Mouse (Mus musculus) ovary, postnatal 14 days (tissue): ENCODE measurements around the gene Akr1a1.
"Not testable (repeated sequence)": the region's sequence is repeated elsewhere in the genome, so short reads cannot be mapped to it uniquely, and the experiment has no call there.

ENCODE experiments used
- DNase-seq: peaks from one replicate; pipeline ENCODE4 v3.0.0; 2022; ENCODE audit warnings: low spot score

Akr1a1 gene

GRCm38 (mm10) chr4:116650924-116651796, at the start of gene Akr1a1:
Gene Akr1a1, minus strand, starts transcription at chr4:116651680.
- DNase-seq = peak; percentile 84

DNA sequence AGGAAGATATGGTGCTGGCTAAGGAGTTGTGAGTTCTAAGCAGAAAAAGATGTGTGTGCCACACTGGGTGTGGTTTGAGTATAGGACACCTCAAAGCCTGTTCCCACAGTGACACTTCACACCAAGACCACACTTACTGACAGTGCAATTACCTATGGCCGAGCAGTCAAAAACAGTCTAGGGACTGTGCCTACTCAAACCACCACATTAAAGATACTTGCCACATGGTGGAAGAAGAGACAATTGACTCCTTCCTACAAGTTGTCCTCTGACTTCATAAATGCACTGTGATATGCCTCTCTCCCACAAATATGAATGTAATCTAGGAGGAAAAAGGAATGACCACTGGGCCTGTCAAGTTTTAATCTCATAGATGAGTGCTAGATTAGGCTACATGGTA, 49.5 kb upstream of the Akr1a1 start:
- DNase-seq = no peak

GRCm38 (mm10) chr4:116698693-116699342, 47.3 kb upstream of the Akr1a1 start:
- no peak for DNase-seq

DNA sequence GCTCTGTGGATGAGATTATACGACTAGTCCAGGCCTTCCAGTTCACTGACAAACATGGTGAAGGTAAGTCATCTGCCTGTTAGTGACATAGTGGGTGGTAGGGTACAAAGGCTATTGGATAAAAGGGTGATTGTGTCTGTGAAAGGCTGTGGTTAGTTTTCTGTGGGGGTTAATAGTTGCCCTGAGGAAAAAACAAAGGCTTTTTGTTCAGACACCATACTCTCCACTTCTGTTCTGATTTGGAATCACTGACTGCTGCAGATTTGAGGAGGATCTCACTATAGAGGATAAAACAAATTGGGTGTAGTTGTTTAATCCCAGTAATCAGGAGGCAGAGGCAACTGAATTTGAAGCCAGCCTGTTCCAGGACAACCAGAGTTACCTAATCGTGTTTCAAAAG, 42.3 kb upstream of the Akr1a1 start:
- DNase-seq = no peak

GRCm38 (mm10) chr4:116692146-116692545, 40.7 kb upstream of the Akr1a1 start:
- DNase-seq = no peak

DNA sequence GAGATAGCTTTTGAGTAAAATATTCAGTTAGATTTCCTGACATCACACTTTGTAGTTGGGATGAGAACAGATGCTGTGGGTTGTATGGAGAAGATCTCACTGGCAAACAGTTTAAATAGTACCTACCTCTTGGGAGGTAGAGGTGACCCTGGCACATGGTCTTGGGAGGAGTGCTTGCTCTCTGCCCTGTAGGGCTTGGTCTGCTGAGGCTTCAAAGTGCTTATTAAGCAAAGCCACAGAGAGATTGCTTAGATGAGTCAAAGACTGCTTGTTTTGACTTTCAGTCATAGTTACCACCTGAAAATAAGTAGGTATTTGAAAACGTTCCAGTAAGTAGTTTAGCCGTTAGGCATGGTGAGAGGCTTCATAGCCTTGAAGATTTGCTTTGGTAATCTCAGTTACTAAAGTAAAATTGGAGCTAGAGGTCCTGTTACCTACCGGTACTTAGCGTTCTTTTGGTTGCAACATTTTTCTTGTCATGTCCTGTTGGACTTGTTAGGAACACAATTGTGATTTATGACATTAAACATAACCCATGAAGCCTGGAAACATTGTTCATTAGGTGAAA, 37.9 kb upstream of the Akr1a1 start:
- no peak for DNase-seq

- DNase-seq = no peak
Observed at GRCm38 (mm10) chr4:116687041-116687440, 35.6 kb upstream of the Akr1a1 start.

DNA sequence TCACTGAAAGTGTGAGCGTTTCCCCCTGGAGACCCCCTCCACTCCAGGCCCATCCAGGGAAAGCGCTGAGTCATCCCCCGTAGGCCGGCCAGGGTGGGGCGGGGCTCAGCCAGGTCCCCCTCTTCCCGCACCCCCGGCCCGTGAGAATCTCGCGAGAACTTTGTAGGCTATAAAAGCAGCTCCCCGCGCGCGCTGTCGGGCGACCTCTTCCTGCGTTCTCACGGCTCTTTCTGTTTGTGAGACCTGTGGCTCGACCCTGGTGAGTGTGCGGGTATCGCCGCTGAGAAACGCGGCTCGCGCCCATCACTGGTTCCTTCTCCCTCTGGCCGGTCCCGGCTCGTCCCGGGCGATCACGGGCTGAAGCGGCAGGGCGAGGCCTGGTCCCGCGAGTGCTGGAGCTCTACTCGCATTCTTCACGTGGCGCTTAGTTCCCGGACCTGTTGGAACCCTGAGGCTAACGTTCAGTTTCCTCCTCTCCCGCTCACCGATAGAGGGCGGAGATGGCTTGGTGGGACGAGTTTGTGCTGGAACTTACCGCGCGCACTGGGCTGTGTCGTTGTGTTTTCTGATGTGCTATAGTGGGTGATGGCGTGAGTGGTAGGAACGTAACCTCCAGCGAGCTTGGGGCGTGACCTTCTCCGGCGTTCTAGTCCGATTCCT, 34.1 kb upstream of the Akr1a1 start, which contains the start of gene Prdx1:
Gene Prdx1, plus strand, starts transcription at position 143 of the 660 bp plus-strand sequence.
- peak; percentile 99 for DNase-seq

GRCm38 (mm10) chr4:116684665-116685064, 33.2 kb upstream of the Akr1a1 start:
- DNase-seq = no peak

DNA sequence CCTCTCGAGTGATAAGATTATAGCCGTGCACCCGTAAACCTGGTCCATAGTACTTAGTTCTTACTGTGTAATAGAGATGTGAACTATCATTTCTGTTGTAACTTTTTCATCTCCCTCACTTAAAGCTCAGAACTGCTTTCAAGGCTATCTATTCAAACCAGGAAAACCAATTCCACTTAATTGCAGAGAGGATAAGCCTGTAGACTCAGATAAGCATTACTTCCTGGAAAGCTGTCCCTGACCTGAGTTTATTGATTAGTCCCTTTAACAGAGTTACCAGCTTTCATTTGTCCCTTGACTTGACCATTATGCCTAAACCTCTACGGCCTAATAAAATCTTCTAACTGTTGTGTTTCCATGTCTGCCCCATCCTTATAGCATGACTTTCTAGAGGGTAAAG, 32.5 kb upstream of the Akr1a1 start:
- DNase-seq = no peak

DNA sequence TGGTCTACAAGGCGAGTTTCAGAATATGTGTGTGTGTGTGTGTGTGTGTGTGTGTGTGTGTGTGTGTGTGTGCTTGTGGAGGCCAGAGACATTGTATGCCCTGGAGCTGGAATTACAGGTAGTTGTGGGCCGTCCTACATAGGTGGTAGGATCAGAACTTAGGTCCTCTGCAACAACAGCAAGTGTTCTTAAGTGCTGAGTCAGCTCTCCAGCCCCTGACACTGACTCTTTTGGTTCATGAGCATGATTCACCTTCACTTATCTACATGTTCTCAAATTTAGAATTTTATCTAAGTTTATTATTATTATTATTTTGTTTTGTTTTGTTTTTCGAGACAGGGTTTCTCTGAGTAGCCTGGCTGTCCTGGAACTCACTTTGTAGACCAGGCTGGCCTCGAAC, 29.0 kb upstream of the Akr1a1 start:
- DNase-seq = not testable (repeated sequence)

- DNase-seq = no peak
Observed at GRCm38 (mm10) chr4:116679141-116679540, 27.7 kb upstream of the Akr1a1 start.

- no peak for DNase-seq
Observed at GRCm38 (mm10) chr4:116677808-116678207, 26.3 kb upstream of the Akr1a1 start.

- DNase-seq = no peak
Observed at GRCm38 (mm10) chr4:116676027-116676426, 24.5 kb upstream of the Akr1a1 start.

DNA sequence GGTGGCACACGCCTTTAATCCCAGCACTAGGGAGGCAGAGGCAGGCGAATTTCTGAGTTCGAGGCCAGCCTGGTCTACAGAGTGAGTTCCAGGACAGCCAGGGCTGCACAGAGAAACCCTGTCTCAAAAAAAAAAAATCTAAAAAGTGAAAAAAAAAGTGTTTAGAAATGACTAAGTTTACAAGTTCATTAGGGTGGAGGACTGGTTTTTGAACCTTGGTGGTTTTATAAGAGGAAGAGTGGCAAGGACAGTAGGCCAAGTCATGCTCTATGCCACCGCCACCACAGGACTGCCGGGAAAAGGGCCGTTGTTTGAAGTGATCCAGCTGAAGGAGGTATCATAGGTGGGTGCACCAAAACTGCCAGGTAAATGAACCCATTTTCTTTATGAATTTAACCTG, 23.3 kb upstream of the Akr1a1 start:
- DNase-seq = not testable (repeated sequence)

- no peak for DNase-seq
Observed at GRCm38 (mm10) chr4:116672785-116673184, 21.3 kb upstream of the Akr1a1 start.

- DNase-seq = no peak
Observed at GRCm38 (mm10) chr4:116669291-116669690, 17.8 kb upstream of the Akr1a1 start.

- DNase-seq = no peak
Observed at GRCm38 (mm10) chr4:116668145-116668544, 16.7 kb upstream of the Akr1a1 start.

DNA sequence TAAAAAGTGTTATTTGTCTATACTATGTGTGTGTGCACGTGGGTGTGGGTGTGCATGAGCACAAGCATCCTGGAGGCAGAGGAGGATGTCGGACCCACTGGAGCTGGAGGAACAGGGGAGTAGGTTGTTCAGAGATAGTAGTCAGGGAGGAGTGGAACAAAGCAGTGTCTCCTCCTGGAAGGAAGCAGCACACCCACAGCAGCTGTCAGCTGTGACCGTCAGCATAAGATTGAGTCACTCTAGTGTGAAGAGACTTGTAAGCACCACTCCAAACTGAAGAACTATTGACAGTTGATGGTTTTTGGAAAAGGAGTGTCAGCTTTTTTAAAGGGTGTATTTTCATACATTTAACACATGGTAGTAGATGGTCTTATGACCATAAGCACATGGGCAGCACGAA, 15.1 kb upstream of the Akr1a1 start:
- no peak for DNase-seq

GRCm38 (mm10) chr4:116661998-116662397, 10.5 kb upstream of the Akr1a1 start:
- no peak for DNase-seq

DNA sequence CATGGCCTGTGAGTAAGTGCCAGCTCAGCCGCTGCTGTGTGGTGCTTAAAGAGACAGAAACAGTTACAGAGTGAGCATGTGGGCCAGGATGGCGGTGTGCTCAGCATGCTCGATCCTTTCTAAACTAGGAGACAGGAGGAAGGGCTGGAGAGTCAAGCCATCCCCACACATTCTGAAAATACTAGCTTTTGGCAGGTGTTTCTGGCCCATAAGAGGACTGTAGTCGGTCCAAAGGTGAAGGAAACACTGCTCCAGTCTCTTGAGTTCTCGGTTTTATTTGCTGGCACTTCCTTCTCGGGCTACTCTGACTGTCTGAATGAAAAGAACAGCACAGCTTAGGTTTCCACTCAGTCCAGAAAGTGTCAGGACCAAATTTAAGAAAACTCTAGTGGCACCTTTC, 9.3 kb upstream of the Akr1a1 start:
- no peak for DNase-seq

DNA sequence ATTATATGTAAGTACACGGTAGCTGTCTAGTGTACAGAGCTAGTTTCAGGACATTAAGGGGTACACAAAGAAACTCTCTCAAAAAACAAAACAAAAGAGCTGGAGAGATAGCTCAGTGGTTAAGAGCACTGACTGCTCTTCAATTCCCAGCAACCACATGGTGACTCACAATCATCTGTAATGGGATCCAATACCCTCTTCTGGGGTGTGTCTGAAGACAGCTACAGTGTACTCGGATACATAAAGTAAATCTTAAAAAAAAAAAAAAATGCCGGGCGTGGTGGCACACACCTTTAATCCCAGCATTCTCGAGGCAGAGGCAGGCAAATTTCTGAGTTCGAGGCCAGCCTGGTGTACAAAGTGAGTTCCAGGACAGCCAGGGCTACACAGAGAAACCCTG, 8.4 kb upstream of the Akr1a1 start:
- DNase-seq = not testable (repeated sequence)
